Mouse (Mus musculus) layer of hippocampus, adult 2 months (tissue): Measurements from ENCODE around the gene Gng7. TPM values are rescaled to one million over a fixed set of nuclear protein-coding genes. Genes with fewer than 3 reads are reported as not detected.

Experiments used
- DNase-seq, 2 experiments: peaks; one replicate each; pipeline ENCODE4 v3.0.0; 2022; ENCODE audit warnings: low spot score in 2 of 2
- H3K27ac ChIP-seq: fragments of 200-600 bp; 2 replicates; pipeline ENCODE4 v1.8.1; 2022
- H3K4me3 ChIP-seq: fragments of 200-600 bp; 2 replicates; pipeline ENCODE4 v1.8.1; 2022; ENCODE audit warnings: mild to moderate bottlenecking
- CTCF ChIP-seq: fragments of 200-600 bp; conservative IDR thresholded peaks from 2 replicates; pipeline ENCODE4 v1.8.1; 2022; ENCODE audit warnings: antibody characterized with exemption, mild to moderate bottlenecking, moderate library complexity
- total RNA-seq, 2 experiments: library from RNA; stranded (reverse); gene quantifications; 2 replicates each; pipeline ENCODE4 v1.2.3; 2021

The Gng7 gene
- total RNA-seq, 2 experiments from 2014 or later = 161 to 176 TPM

- TF ChIP-seq CTCF = peak; percentile 93
- H3K4me3 ChIP-seq = no peak overlapping the region
- peak; percentile 51 to 81 for DNase-seq
- H3K27ac ChIP-seq = no peak overlapping the region; the same call in 1 of the 2 replicates
These were observed 26.9 kb upstream of the Gng7 start for GRCm38 (mm10) chr10:81041458-81042175.

DNA sequence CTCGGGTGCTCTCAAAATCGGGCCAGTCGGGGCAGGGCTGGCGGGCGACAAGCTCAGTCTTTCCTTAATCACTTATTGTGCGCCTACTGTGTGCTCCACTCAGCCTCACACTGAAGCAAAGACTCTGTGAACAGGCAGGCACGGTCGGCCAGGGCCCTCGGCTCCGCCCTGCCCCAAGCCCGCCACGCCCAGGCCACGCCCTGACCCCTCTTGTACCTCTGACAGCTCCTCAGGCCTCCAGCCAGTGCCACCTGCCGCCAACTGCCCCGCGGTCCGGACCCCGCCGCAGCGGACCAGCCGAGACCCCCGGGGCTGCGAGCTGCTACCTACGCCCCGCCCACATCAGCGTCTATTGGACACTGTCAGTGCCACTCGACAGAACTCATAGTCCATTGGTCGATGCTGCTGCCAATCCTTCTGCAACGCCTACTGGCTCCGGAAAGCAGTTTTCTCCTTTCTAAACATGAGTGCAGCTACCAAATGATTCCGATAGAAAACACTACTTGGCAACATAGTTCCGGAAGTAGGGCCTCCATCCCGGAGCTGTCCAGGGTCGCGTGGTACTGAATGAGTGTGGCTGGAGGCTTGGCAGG is 22.3 kb upstream of the Gng7 start, which contains the start of gene Slc39a3:
Slc39a3 (minus strand) TSS at position 439 of the 593 bp plus-strand sequence.
- peak within 1 kb of the TSS; percentile 86 for H3K27ac ChIP-seq
- peak; percentile 98 for DNase-seq
- peak; percentile 17 for TF ChIP-seq CTCF
- peak within 1 kb of the TSS; percentile 97 for H3K4me3 ChIP-seq

DNA sequence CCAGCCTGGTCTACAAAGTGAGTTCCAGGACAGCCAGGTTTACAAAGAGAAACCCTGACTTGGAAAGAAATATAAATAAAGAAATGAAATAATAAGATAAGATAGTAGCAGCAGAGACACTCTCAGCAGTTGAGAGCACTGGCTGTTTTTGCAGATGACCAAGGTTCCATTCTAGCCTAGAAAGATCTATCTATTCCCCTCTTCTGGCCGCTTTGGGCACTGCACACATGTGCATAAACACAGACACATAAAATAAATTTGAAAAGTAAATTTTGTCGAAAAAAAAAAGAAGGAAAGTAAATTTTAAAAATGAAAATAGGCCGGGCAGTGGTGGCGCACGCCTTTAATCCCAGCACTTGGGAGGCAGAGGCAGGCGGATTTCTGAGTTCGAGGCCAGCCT is 21.5 kb upstream of the Gng7 start:
- no peak overlapping the region for H3K27ac ChIP-seq
- DNase-seq = no peak
- TF ChIP-seq CTCF = peak; percentile 71
- no peak overlapping the region for H3K4me3 ChIP-seq

DNA sequence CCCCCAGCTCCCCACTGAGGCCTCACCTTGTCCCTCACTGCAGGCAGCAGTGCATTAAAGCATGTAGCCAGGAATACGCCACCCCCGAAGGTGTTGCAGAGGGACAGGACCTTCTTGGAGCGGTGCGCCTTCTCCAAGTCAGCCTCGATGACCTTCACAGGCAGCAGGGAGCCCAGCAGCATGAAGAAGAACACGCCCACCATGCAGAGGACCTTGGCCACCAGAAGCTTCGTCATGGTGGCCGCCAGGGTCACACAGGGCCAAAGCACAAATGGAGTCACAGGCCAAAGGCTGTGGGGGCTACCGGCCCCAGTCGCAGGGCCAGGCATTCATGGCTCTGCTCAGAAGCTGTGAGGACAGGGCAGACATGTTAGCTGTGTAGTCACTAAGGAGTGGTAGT is 18.8 kb upstream of the Gng7 start:
- Histone ChIP-seq H3K4me3 (no peak overlapping the region), H3K27ac (no peak overlapping the region)
- DNase-seq = no peak
- no peak for TF ChIP-seq CTCF

DNA sequence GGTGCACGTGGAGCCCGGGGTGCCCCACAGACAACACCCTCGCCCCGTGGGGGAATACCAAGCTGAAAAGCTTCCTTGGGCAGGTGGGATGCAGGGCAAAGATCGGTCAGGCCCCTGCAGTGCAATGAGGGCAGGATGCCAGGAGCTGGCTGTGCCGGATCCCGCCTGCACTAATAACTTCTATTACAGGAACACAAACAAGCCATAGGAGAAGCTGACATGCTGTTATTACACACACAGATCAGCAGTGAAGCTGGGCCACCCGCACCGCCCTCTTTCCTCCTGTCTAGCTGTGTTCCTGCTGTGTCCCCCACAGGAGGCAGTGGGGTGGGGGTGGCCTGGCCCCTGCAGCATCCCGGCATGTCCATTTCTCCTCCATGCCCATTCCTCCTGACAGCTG is 14.3 kb upstream of the Gng7 start:
- Histone ChIP-seq H3K4me3 (no peak overlapping the region), H3K27ac (peak overlapping the region; percentile 86)
- peak in 1 of 2 experiments; percentile 58 for DNase-seq
- no peak for TF ChIP-seq CTCF

DNA sequence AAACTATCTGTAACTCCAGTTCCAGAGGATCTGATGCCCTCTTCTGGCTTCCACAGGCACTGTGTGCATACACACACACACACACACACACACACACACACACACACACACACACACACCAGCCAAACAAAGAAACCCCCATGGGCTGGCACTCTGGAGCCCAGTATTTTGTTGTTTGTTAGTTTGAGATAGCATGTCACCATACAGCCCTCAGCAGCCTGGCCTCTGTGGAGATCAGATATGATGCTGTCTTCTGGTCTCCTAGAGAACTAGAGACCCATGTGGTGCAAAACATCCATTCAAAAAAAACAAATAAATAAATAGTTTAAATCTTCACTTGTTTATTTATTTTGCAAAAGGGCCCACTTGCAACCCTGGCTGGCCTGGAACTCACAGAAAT is 13.5 kb upstream of the Gng7 start:
- Histone ChIP-seq H3K27ac (peak overlapping the region; percentile 86; the same call in 1 of the 2 replicates), H3K4me3 (no peak overlapping the region)
- DNase-seq = no peak
- 0 out of 2 replicates have a peak, but pooled peaks have one; percentile 12 for TF ChIP-seq CTCF

GRCm38 (mm10) chr10:81027331-81027730 is 12.6 kb upstream of the Gng7 start:
- no peak for TF ChIP-seq CTCF
- peak overlapping the region; percentile 77 for H3K27ac ChIP-seq
- H3K4me3 ChIP-seq = no peak overlapping the region
- DNase-seq = no peak

GRCm38 (mm10) chr10:81026857-81027256 is 12.1 kb upstream of the Gng7 start:
- Histone ChIP-seq H3K27ac (peak overlapping the region; percentile 77), H3K4me3 (no peak overlapping the region)
- TF ChIP-seq CTCF = no peak
- DNase-seq = no peak

DNA sequence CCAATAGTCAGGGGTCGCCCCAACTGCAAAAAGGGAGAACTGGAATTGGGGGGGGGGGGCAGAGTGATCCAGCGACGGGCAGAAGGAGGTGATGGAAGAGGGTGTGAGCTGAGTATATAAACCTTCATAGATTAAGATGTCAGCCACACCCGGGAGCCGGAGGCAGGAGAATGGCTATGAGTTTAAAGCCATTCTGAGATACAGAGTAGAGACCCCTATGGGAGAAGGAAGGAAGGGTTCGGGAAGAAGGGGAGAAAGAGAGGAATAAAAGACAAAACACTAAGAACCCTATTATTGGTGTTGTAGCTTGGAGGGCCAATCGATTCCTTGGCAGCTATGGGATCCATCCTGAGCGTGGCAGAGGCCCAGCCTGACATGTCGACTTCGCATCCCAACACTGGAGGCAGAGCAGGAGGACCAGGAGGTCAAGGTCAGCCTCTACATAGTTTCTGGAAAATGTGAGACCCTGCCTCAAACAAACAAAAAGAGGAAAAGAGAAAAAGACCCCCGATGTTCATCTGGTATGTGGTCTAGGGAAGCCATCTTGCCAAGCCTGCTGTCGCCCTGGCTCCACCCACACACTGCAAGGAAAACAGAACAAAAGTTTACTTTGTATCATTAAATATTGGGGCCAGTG is 11.0 kb upstream of the Gng7 start, which contains the start of gene Diras1:
Diras1 (minus strand) TSS at position 24 of the 637 bp plus-strand sequence.
- TF ChIP-seq CTCF = peak; percentile 38
- DNase-seq = no peak
- H3K27ac ChIP-seq = peak within 1 kb of the TSS; percentile 95
- peak within 1 kb of the TSS; percentile 78 for H3K4me3 ChIP-seq

- peak overlapping the region; percentile 78 for H3K4me3 ChIP-seq
- no peak for DNase-seq
- peak overlapping the region; percentile 95 for H3K27ac ChIP-seq
- no peak for TF ChIP-seq CTCF
These were observed 10.4 kb upstream of the Gng7 start for GRCm38 (mm10) chr10:81025047-81025621.

DNA sequence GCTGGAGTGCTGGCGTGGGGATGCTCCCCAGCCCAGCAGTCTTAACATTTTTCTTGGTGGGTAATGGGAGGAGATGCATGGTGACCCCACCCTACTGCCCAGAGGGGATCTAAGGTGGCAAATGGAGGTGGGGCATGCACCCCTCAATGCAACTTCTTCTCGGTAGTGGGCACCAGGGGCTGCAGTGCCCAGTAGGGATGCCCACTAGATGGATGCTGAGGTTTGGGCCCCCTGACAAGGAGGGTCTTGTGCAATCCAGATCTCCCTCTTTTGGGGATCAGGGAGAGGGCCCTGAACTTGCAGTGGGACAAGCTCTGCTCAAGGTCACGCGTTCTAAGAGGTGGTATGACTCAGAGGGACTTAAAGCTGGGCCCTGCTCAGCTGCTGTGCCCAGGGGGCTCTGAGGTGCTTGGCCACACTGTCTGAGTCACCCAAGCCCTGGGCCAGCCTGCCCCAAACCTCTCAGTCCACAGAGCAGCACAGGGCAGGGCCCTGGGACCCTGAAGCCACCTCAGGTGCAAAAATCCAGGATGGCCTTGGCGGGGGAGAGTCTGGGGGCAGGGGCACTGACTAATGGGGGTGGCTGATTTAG is 9.7 kb upstream of the Gng7 start:
- DNase-seq = no peak
- peak overlapping the region; percentile 95 for H3K27ac ChIP-seq
- peak overlapping the region; percentile 78 for H3K4me3 ChIP-seq
- TF ChIP-seq CTCF = no peak

GRCm38 (mm10) chr10:81022744-81023143 is 8.0 kb upstream of the Gng7 start:
- no peak for DNase-seq
- Histone ChIP-seq H3K4me3 (no peak overlapping the region), H3K27ac (no peak overlapping the region)
- peak; percentile 66 for TF ChIP-seq CTCF
